Mouse (Mus musculus): ENCODE results near the gene Calm1. TPM values are rescaled to one million over a fixed set of nuclear protein-coding genes. Genes with fewer than 3 reads are reported as not detected.

The Calm1 gene
- total and polyA plus RNA-seq, 3 experiments: 524 to 3,339 (median 602) TPM

- peak within 1 kb of the TSS; percentile 89 for H3K27ac ChIP-seq (ENCODE audit: control insufficient read depth, low read depth, low read length)
- H3K4me3 ChIP-seq (ENCODE audit: control insufficient read depth in 1 of 2, insufficient read depth in 1 of 2, low read depth in 2 of 2, low read length in 2 of 2): peak within 1 kb of the TSS; percentile 79 to 82
- H3K9me3 ChIP-seq (replicated peaks; ENCODE audit: insufficient read depth, low read length): no peaks in the 10 kb centered on the region
- peak within 1 kb of the TSS; percentile 83 for H3K9ac ChIP-seq (ENCODE audit: control insufficient read depth, low read depth, low read length, poor library complexity, severe bottlenecking)
- no peaks in the 10 kb centered on the region for H3K27me3 ChIP-seq (ENCODE audit: control insufficient read depth in 1 of 2, insufficient read depth in 2 of 2, low read length in 2 of 2)
- H3K4me1 ChIP-seq (ENCODE audit: control insufficient read depth in 1 of 2, insufficient read depth in 2 of 2, low read length in 2 of 2): peaks cover 0 to 3% of the 10 kb centered on the region in 2 experiments; a peak in 1 of 4 replicates
- DNase-seq (ENCODE audit: low read depth, low spot score): peak; percentile 98
- H3K79me2 ChIP-seq (ENCODE audit: control insufficient read depth, insufficient read depth, low read length, poor library complexity): peaks cover 3% of the 10 kb centered on the region
- peaks cover 0 to 7% of the 10 kb centered on the region in 2 experiments; a peak in 2 of 4 replicates for H3K36me3 ChIP-seq (ENCODE audit: control insufficient read depth in 1 of 2, insufficient read depth in 2 of 2, low read length in 2 of 2)
- no peak for TF ChIP-seq POLR2AphosphoS5 (IDR thresholded peaks at IDR 0.05; ENCODE audit: borderline replicate concordance, low read depth, low read length)
- peak; percentile 96 for TF ChIP-seq HCFC1 (IDR thresholded peaks at IDR 0.05; ENCODE audit: low read depth, low read length)
- TF ChIP-seq MYC (IDR thresholded peaks at IDR 0.05; ENCODE audit: low read depth, low read length): peak; percentile 67
- peak; percentile 62 to 85; a peak in 3 of 4 replicates for TF ChIP-seq POLR2A (IDR thresholded peaks at IDR 0.05; ENCODE audit: control insufficient read depth in 1 of 2, insufficient read depth in 1 of 2, low read depth in 1 of 2, low read length in 2 of 2, poor library complexity in 1 of 2)
- TF ChIP-seq MYB (IDR thresholded peaks at IDR 0.05; ENCODE audit: low read depth, low read length): no peak
- peak; percentile 84 for TF ChIP-seq POLR2AphosphoS2 (IDR thresholded peaks at IDR 0.05; ENCODE audit: low read length)
- no peak for TF ChIP-seq CTCF (IDR thresholded peaks at IDR 0.05 in 2 of 3, conservative IDR thresholded peaks at IDR 0.05 in 1 of 3; ENCODE audit: control insufficient read depth in 1 of 3, insufficient read depth in 1 of 3, low read depth in 2 of 3, low read length in 3 of 3, poor library complexity in 1 of 3, severe bottlenecking in 1 of 3)
- no peak for TF ChIP-seq MAFK (IDR thresholded peaks at IDR 0.05; ENCODE audit: borderline replicate concordance, low read depth, low read length)
- TF ChIP-seq ZKSCAN1 (IDR thresholded peaks at IDR 0.05; ENCODE audit: low read depth, low read length): no peak
- TF ChIP-seq ETS1 (IDR thresholded peaks at IDR 0.05; ENCODE audit: low read depth, low read length): no peak
- TF ChIP-seq USF2 (IDR thresholded peaks at IDR 0.05; ENCODE audit: borderline replicate concordance in 1 of 2, insufficient read depth in 1 of 2, low read depth in 1 of 2, low read length in 2 of 2): no peak
- no peak for TF ChIP-seq UBTF (IDR thresholded peaks at IDR 0.05; ENCODE audit: borderline replicate concordance, insufficient read depth, low read depth, low read length)
- TF ChIP-seq BHLHE40 (IDR thresholded peaks at IDR 0.05; ENCODE audit: borderline replicate concordance, low read depth, low read length): no peak
- peak; percentile 86 for TF ChIP-seq SIN3A (IDR thresholded peaks at IDR 0.05; ENCODE audit: low read length)
- TF ChIP-seq NRF1 (IDR thresholded peaks at IDR 0.05; ENCODE audit: insufficient read depth, low read depth, low read length, poor library complexity, severe bottlenecking): no peak
- TF ChIP-seq EP300 (IDR thresholded peaks at IDR 0.05; ENCODE audit: low read depth in 1 of 2, low read length in 2 of 2): peak in 1 of 2 experiments; percentile 21; a peak in 1 of 4 replicates
- no peak for TF ChIP-seq GABPA (IDR thresholded peaks at IDR 0.05; ENCODE audit: low read depth, low read length)
- peak; percentile 72 for TF ChIP-seq TBP (IDR thresholded peaks at IDR 0.05; ENCODE audit: low read depth, low read length)
- peak; percentile 83 for TF ChIP-seq NELFE (IDR thresholded peaks at IDR 0.05; ENCODE audit: low read depth, low read length)
- no peak for TF ChIP-seq CHD1 (IDR thresholded peaks at IDR 0.05; ENCODE audit: low read depth, low read length)
- TF ChIP-seq CHD2 (IDR thresholded peaks at IDR 0.05; ENCODE audit: low read length): no peak
- TF ChIP-seq E2F4 (IDR thresholded peaks at IDR 0.05; ENCODE audit: borderline replicate concordance, low read depth, low read length): peak; percentile 80
- TF ChIP-seq MXI1 (IDR thresholded peaks at IDR 0.05; ENCODE audit: low read depth, low read length): peak; percentile 71
- TF ChIP-seq MAX (IDR thresholded peaks at IDR 0.05; ENCODE audit: low read length): peak; percentile 34; the same call in 1 of the 2 replicates
- TF ChIP-seq ZNF384 (IDR thresholded peaks at IDR 0.05; ENCODE audit: low read depth, low read length): no peak
- no peak for TF ChIP-seq RCOR1 (IDR thresholded peaks at IDR 0.05; ENCODE audit: low read depth, low read length)
- TF ChIP-seq USF1 (IDR thresholded peaks at IDR 0.05; ENCODE audit: low read depth, low read length): no peak
- no peak for TF ChIP-seq JUND (IDR thresholded peaks at IDR 0.05; ENCODE audit: low read depth, low read length)
- peak; percentile 88 for TF ChIP-seq ZMIZ1 (IDR thresholded peaks at IDR 0.05; ENCODE audit: low read depth, low read length)
- TF ChIP-seq MAZ (IDR thresholded peaks at IDR 0.05; ENCODE audit: low read depth, low read length): peak; percentile 87; the same call in 1 of the 2 replicates
- TF ChIP-seq RAD21 (IDR thresholded peaks at IDR 0.05; ENCODE audit: low read depth, low read length): no peak
- no peak for TF ChIP-seq ZC3H11A (IDR thresholded peaks at IDR 0.05; ENCODE audit: low read depth, low read length)
- no peak for TF ChIP-seq TAL1 (IDR thresholded peaks at IDR 0.05; ENCODE audit: low read length)
- TF ChIP-seq GATA1 (IDR thresholded peaks at IDR 0.05; ENCODE audit: low read depth, low read length): no peak
- no peak for TF ChIP-seq SMC3 (IDR thresholded peaks at IDR 0.05; ENCODE audit: low read depth, low read length)
- peak; percentile 91 for TF ChIP-seq ELF1 (IDR thresholded peaks at IDR 0.05; ENCODE audit: low read depth, low read length)
- TF ChIP-seq TCF12 (IDR thresholded peaks at IDR 0.05; ENCODE audit: low read depth, low read length): peak; percentile 49
Measured at GRCm38 (mm10) chr12:100159261-100159975, 39.8 kb upstream of the Calm1 start, which contains the start of gene Nrde2. TSS of gene Nrde2 (minus strand) at chr12:100159653.

Measured in MEL (cell line).